In genomic region chr9:103580621-103581020, GRCm38 (mm10) we compare ENCODE assay signal across 17 mouse cellular contexts.
A peak's percentile ranks its signal among the peaks of the same experiment; 100 is the strongest.
DNase-seq lines count a peak whose midpoint lies in the region; ATAC-seq lines count a peak whose summit lies in the region.
"Had no signal": no experiment of that assay in that cellular context is flagged by ENCODE, and none has a peak within 500 bp of the region (broad histone marks: within the 10 kb centered on the region; RNA-seq: fewer than 3 reads in every experiment).

No protein-coding gene starts in this region.

- WGBS in heart, embryonic 14.5 days: 83% methylated on average over 6 of the region's 6 CpGs

- H3K4me2 ChIP-seq in heart, embryonic 14.5 days (ENCODE audit: low read length): no peak overlapping the region
- H3K4me2 ChIP-seq: limb, embryonic 13.5 days; neural tube, embryonic 12.5 days; stomach, embryonic 15.5 days had no signal

- ATAC-seq in heart, embryonic 14.5 days (ENCODE audit: insufficient number of reproducible peaks, insufficient read depth, low FRiP score, low read depth): no peak
- ATAC-seq: forebrain, postnatal 0 days had no signal

- H3K9ac ChIP-seq in heart, embryonic 14.5 days (ENCODE audit: low read length): no peak overlapping the region; the same call in 1 of the 2 replicates
- H3K9ac ChIP-seq: forebrain, postnatal 0 days; limb, embryonic 13.5 days; liver, embryonic 14.5 days; neural tube, embryonic 12.5 days; stomach, embryonic 15.5 days had no signal

- H3K27ac ChIP-seq in heart, embryonic 14.5 days (replicated peaks in 1 of 2; ENCODE audit: control insufficient read depth in 1 of 2, insufficient read depth in 1 of 2, low read depth in 2 of 2, low read length in 2 of 2): peak overlapping the region; percentile 40 to 82; a peak in 3 of 4 replicates
- H3K27ac ChIP-seq: limb, embryonic 13.5 days; liver, embryonic 14.5 days; neural tube, embryonic 12.5 days; stomach, embryonic 15.5 days had no signal

- DNase-seq in adrenal gland, postnatal 10 days: peak; percentile 8
- DNase-seq in adrenal gland, adult 2 months: no peak
- no peak for DNase-seq in heart, adult 8-10 months (ENCODE audit: low spot score)
- peak; percentile 86 for DNase-seq in cerebellum, adult 11-12 months
- DNase-seq in cerebellum, postnatal 25 days: peak; percentile 72 to 79
- no peak for DNase-seq in thymus, adult 18-20 months
- no peak for DNase-seq in urinary bladder, postnatal 14 days (ENCODE audit: low spot score)
- DNase-seq: adrenal gland, adult 8-10 months; forebrain, postnatal 0 days; gastrocnemius, postnatal 10 days; kidney, adult 18-20 months; kidney, postnatal 14 days had no signal

- no peaks in the 10 kb centered on the region for H3K9me3 ChIP-seq in heart, embryonic 14.5 days (ENCODE audit: control insufficient read depth, low read length)
- H3K9me3 ChIP-seq: limb, embryonic 13.5 days; neural tube, embryonic 12.5 days; stomach, embryonic 15.5 days had no signal

- peaks cover 17 to 24% of the 10 kb centered on the region in 2 experiments for H3K4me1 ChIP-seq in heart, embryonic 14.5 days (ENCODE audit: control insufficient read depth in 2 of 2, insufficient read depth in 2 of 2, low read length in 2 of 2)
- H3K4me1 ChIP-seq: limb, embryonic 13.5 days; stomach, embryonic 15.5 days had no signal

- no peak overlapping the region for H3K4me3 ChIP-seq in heart, embryonic 14.5 days (ENCODE audit: control insufficient read depth in 1 of 2, insufficient read depth in 1 of 2, low read depth in 1 of 2, low read length in 2 of 2)
- H3K4me3 ChIP-seq: limb, embryonic 13.5 days; neural tube, embryonic 12.5 days; stomach, embryonic 15.5 days had no signal

- no peaks in the 10 kb centered on the region for H3K27me3 ChIP-seq in heart, embryonic 14.5 days (ENCODE audit: control insufficient read depth, insufficient read depth, low read length)
- H3K27me3 ChIP-seq: limb, embryonic 13.5 days; neural tube, embryonic 12.5 days; stomach, embryonic 15.5 days had no signal

- H3K36me3 ChIP-seq in heart, embryonic 14.5 days (ENCODE audit: control insufficient read depth, insufficient read depth, low read length): no peaks in the 10 kb centered on the region
- H3K36me3 ChIP-seq: limb, embryonic 13.5 days; neural tube, embryonic 12.5 days; stomach, embryonic 15.5 days had no signal

Comparison
In these comparisons a context has a peak if more than half of its experiments do, and no peak if none do; other contexts are left out.
1. DNase-seq: peak in adrenal gland, postnatal 10 days (single experiment), cerebellum, adult 11-12 months (single experiment) and cerebellum, postnatal 25 days (2 of 2); none in adrenal gland, adult 2 months (single experiment), heart, adult 8-10 months (single experiment), thymus, adult 18-20 months (0 of 2) and urinary bladder, postnatal 14 days (single experiment).